Mouse (Mus musculus): ENCODE measurements around the gene Clca1. TPM values are rescaled to one million over a fixed set of nuclear protein-coding genes. Genes with fewer than 3 reads are reported as not detected.

Clca1 gene
- polyA plus RNA-seq, 1 experiment from 2014 or later = 20.2 TPM

GRCm38 (mm10) chr3:145000912-145001311, 31.7 kb downstream of the Clca1 start:
- H3K9me3 ChIP-seq (ENCODE audit: control insufficient read depth, low read length) = no peaks in the 10 kb centered on the region
- no peak overlapping the region for H3K9ac ChIP-seq (ENCODE audit: low read length)
- H3K27me3 ChIP-seq (ENCODE audit: control insufficient read depth, insufficient read depth, low read length) = no peaks in the 10 kb centered on the region
- H3K4me1 ChIP-seq (replicated peaks; ENCODE audit: control insufficient read depth, insufficient read depth) = no peaks in the 10 kb centered on the region
- ATAC-seq (ENCODE audit: low FRiP score, low TSS enrichment) (no peak), DNase-seq (ENCODE audit: low spot score) (no peak)
- 21% methylated on average over 1 of the region's 1 CpGs for WGBS
- no peaks in the 10 kb centered on the region for H3K36me3 ChIP-seq (ENCODE audit: control insufficient read depth, insufficient read depth, low read length)
- no peak overlapping the region for H3K4me3 ChIP-seq (ENCODE audit: low read depth, low read length)
- no peak for TF ChIP-seq EP300 (optimal IDR thresholded peaks at IDR 0.05)
- TF ChIP-seq CTCF (IDR thresholded peaks at IDR 0.05; ENCODE audit: low read depth) = no peak
- no peak overlapping the region for H3K4me2 ChIP-seq (replicated peaks; ENCODE audit: low read depth)
- H3K27ac ChIP-seq (replicated peaks) = no peak overlapping the region

- Histone ChIP-seq H3K4me3 (ENCODE audit: low read depth, low read length) (no peak overlapping the region), H3K27me3 (ENCODE audit: control insufficient read depth, insufficient read depth, low read length) (no peaks in the 10 kb centered on the region), H3K9me3 (ENCODE audit: control insufficient read depth, low read length) (no peaks in the 10 kb centered on the region), H3K4me1 (replicated peaks; ENCODE audit: control insufficient read depth, insufficient read depth) (no peaks in the 10 kb centered on the region), H3K9ac (ENCODE audit: low read length) (no peak overlapping the region), H3K27ac (replicated peaks) (no peak overlapping the region), H3K4me2 (replicated peaks; ENCODE audit: low read depth) (no peak overlapping the region), H3K36me3 (ENCODE audit: control insufficient read depth, insufficient read depth, low read length) (no peaks in the 10 kb centered on the region)
- WGBS = 78% methylated on average over 5 of the region's 5 CpGs
- DNase-seq (ENCODE audit: low spot score) (no peak), ATAC-seq (ENCODE audit: low FRiP score, low TSS enrichment) (no peak)
- TF ChIP-seq EP300 (optimal IDR thresholded peaks at IDR 0.05) (no peak), CTCF (IDR thresholded peaks at IDR 0.05; ENCODE audit: low read depth) (no peak)
Measured at GRCm38 (mm10) chr3:144993055-144993454, 39.5 kb downstream of the Clca1 start.

- Histone ChIP-seq H3K36me3 (ENCODE audit: control insufficient read depth, insufficient read depth, low read length) (no peaks in the 10 kb centered on the region), H3K4me2 (replicated peaks; ENCODE audit: low read depth) (no peak overlapping the region), H3K4me1 (replicated peaks; ENCODE audit: control insufficient read depth, insufficient read depth) (no peaks in the 10 kb centered on the region), H3K9me3 (ENCODE audit: control insufficient read depth, low read length) (no peaks in the 10 kb centered on the region), H3K4me3 (ENCODE audit: low read depth, low read length) (no peak overlapping the region), H3K9ac (ENCODE audit: low read length) (no peak overlapping the region), H3K27me3 (ENCODE audit: control insufficient read depth, insufficient read depth, low read length) (no peaks in the 10 kb centered on the region), H3K27ac (replicated peaks) (no peak overlapping the region)
- TF ChIP-seq CTCF (IDR thresholded peaks at IDR 0.05; ENCODE audit: low read depth) (no peak), EP300 (optimal IDR thresholded peaks at IDR 0.05) (no peak)
- DNase-seq (ENCODE audit: low spot score) = no peak
- ATAC-seq (ENCODE audit: low FRiP score, low TSS enrichment) = no peak
Measured at GRCm38 (mm10) chr3:144992618-144993017, 40.0 kb downstream of the Clca1 start.

GRCm38 (mm10) chr3:144985890-144986289, 46.7 kb downstream of the Clca1 start:
- no peaks in the 10 kb centered on the region for H3K4me1 ChIP-seq (replicated peaks; ENCODE audit: control insufficient read depth, insufficient read depth)
- no peaks in the 10 kb centered on the region for H3K36me3 ChIP-seq (ENCODE audit: control insufficient read depth, insufficient read depth, low read length)
- no peak overlapping the region for H3K4me3 ChIP-seq (ENCODE audit: low read depth, low read length)
- no peak overlapping the region for H3K9ac ChIP-seq (ENCODE audit: low read length)
- no peak overlapping the region for H3K27ac ChIP-seq (replicated peaks)
- no peaks in the 10 kb centered on the region for H3K27me3 ChIP-seq (ENCODE audit: control insufficient read depth, insufficient read depth, low read length)
- WGBS = 59% methylated on average over 5 of the region's 5 CpGs
- DNase-seq (ENCODE audit: low spot score) (no peak), ATAC-seq (ENCODE audit: low FRiP score, low TSS enrichment) (no peak)
- H3K9me3 ChIP-seq (ENCODE audit: control insufficient read depth, low read length) = no peaks in the 10 kb centered on the region
- H3K4me2 ChIP-seq (replicated peaks; ENCODE audit: low read depth) = no peak overlapping the region
- TF ChIP-seq EP300 (optimal IDR thresholded peaks at IDR 0.05) (no peak), CTCF (IDR thresholded peaks at IDR 0.05; ENCODE audit: low read depth) (no peak)

GRCm38 (mm10) chr3:144980551-144980950, 52.0 kb downstream of the Clca1 start:
- H3K4me3 ChIP-seq (ENCODE audit: low read depth, low read length) = no peak overlapping the region
- no peak overlapping the region for H3K27ac ChIP-seq (replicated peaks)
- H3K27me3 ChIP-seq (ENCODE audit: control insufficient read depth, insufficient read depth, low read length) = no peaks in the 10 kb centered on the region
- ATAC-seq (ENCODE audit: low FRiP score, low TSS enrichment) (peak; percentile 69; the same call in 1 of the 2 replicates), DNase-seq (ENCODE audit: low spot score) (no peak)
- no peaks in the 10 kb centered on the region for H3K9me3 ChIP-seq (ENCODE audit: control insufficient read depth, low read length)
- no peak for TF ChIP-seq CTCF (IDR thresholded peaks at IDR 0.05; ENCODE audit: low read depth)
- TF ChIP-seq EP300 (optimal IDR thresholded peaks at IDR 0.05) = no peak
- H3K4me2 ChIP-seq (replicated peaks; ENCODE audit: low read depth) = no peak overlapping the region
- no peak overlapping the region for H3K9ac ChIP-seq (ENCODE audit: low read length)
- 75% methylated on average over 6 of the region's 6 CpGs for WGBS
- no peaks in the 10 kb centered on the region for H3K4me1 ChIP-seq (replicated peaks; ENCODE audit: control insufficient read depth, insufficient read depth)
- H3K36me3 ChIP-seq (ENCODE audit: control insufficient read depth, insufficient read depth, low read length) = no peaks in the 10 kb centered on the region

- no peaks in the 10 kb centered on the region for H3K9me3 ChIP-seq (ENCODE audit: control insufficient read depth, low read length)
- H3K9ac ChIP-seq (ENCODE audit: low read length) = no peak overlapping the region
- H3K4me3 ChIP-seq (ENCODE audit: low read depth, low read length) = no peak overlapping the region
- no peak overlapping the region for H3K27ac ChIP-seq (replicated peaks)
- no peaks in the 10 kb centered on the region for H3K36me3 ChIP-seq (ENCODE audit: control insufficient read depth, insufficient read depth, low read length)
- TF ChIP-seq EP300 (optimal IDR thresholded peaks at IDR 0.05) (no peak), CTCF (IDR thresholded peaks at IDR 0.05; ENCODE audit: low read depth) (no peak)
- H3K27me3 ChIP-seq (ENCODE audit: control insufficient read depth, insufficient read depth, low read length) = no peaks in the 10 kb centered on the region
- DNase-seq (ENCODE audit: low spot score) (no peak), ATAC-seq (ENCODE audit: low FRiP score, low TSS enrichment) (no peak)
- no peak overlapping the region for H3K4me2 ChIP-seq (replicated peaks; ENCODE audit: low read depth)
- WGBS = 51% methylated on average over 4 of the region's 4 CpGs
- H3K4me1 ChIP-seq (replicated peaks; ENCODE audit: control insufficient read depth, insufficient read depth) = no peaks in the 10 kb centered on the region
Measured at GRCm38 (mm10) chr3:144977631-144978030, 54.9 kb downstream of the Clca1 start.

Measured in stomach, postnatal 0 days (tissue).